Mouse (Mus musculus) limb, embryonic 11.5 days (tissue): ENCODE data around the gene Ppp2r3a. TPM values are rescaled to one million over a fixed set of nuclear protein-coding genes. Genes with fewer than 3 reads are reported as not detected.

Source experiments
- ATAC-seq: fragments of 200-750 bp; cut with Nextera tagmentation; 2 replicates; pipeline ENCODE4 v1.8.0; 2017; ENCODE audit warnings: low read depth; ENCODE audit not compliant: insufficient number of reproducible peaks, low FRiP score, low TSS enrichment
- DNase-seq: peaks from one replicate; pipeline ENCODE4 v3.0.0-alpha.2; 2015; ENCODE audit warnings: low spot score
- H3K27ac ChIP-seq: fragments of 300-500 bp; sonication (generic); replicated peaks from 2 replicates; pipeline ENCODE4 v1.5.1; 2014; ENCODE audit warnings: low read depth, mild to moderate bottlenecking, low read length
- H3K27me3 ChIP-seq: fragments of 300-500 bp; sonication (generic); 2 replicates; pipeline ENCODE4 v1.6.1; 2014; ENCODE audit warnings: mild to moderate bottlenecking, low read length, mixed read lengths; ENCODE audit not compliant: control insufficient read depth, insufficient read depth
- H3K36me3 ChIP-seq: fragments of 300-500 bp; sonication (generic); 2 replicates; pipeline ENCODE4 v1.6.1; 2014; ENCODE audit warnings: mild to moderate bottlenecking, low read length, moderate library complexity, mixed read lengths; ENCODE audit not compliant: control insufficient read depth, insufficient read depth
- H3K4me1 ChIP-seq: fragments of 300-500 bp; sonication (generic); 2 replicates; pipeline ENCODE4 v1.6.1; 2014; ENCODE audit warnings: low read length, mixed read lengths; ENCODE audit not compliant: control insufficient read depth, insufficient read depth
- H3K4me2 ChIP-seq: fragments of 300-500 bp; sonication (generic); 2 replicates; pipeline ENCODE4 v1.6.1; 2014; ENCODE audit warnings: low read depth, mild to moderate bottlenecking, moderate library complexity; ENCODE audit not compliant: severe bottlenecking
- H3K4me3 ChIP-seq: fragments of 300-500 bp; sonication (generic); 2 replicates; pipeline ENCODE4 v1.5.1; 2014; ENCODE audit warnings: low read depth, low read length
- H3K9ac ChIP-seq: fragments of 300-500 bp; sonication (generic); 2 replicates; pipeline ENCODE4 v1.6.1; 2014; ENCODE audit warnings: mild to moderate bottlenecking, low read length
- H3K9me3 ChIP-seq: fragments of 300-500 bp; sonication (generic); 2 replicates; pipeline ENCODE4 v1.6.1; 2016; ENCODE audit warnings: low read length; ENCODE audit not compliant: control insufficient read depth
- WGBS: fragments of 180-500 bp; shearing (Covaris S2); extraction: QIAGEN DNeasy Blood & Tissue Kit; methylation state at CpG from one replicate; pipeline ENCODE4 v1.1.7; 2014; 5-methylcytosine and 5-hydroxymethylcytosine counted together
- polyA plus RNA-seq: library from polyadenylated mRNA; unstranded; fragments of >200 nt; fragmentation: Nextera tagmentation; extraction: Ambion mirVana; gene quantifications from 2 replicates; pipeline ENCODE4 v1.2.1, GENCODE M21; 2014

The Ppp2r3a gene
- polyA plus RNA-seq, 1 experiment from 2014 or later: 12.5 TPM

DNA sequence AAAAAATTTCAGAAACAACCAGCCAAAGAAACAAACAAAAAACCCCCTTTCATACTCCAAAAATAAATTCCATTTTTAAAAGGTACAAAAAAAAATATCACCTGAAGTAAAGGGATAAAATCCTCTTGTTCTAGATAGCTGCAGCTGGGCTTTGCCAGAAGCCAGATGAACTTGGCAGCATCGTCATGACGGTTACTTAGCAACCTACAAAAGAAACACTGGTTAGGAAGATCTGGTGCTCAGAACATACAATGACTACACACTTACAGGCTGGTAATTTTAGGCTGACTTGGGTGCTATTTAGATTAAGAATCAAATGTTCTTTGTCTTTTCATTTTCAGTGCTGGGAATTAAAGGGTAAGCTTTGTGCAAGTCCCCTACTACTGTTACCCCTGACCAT, 71.4 kb downstream of the Ppp2r3a start:
- no peak for DNase-seq
- H3K4me2 ChIP-seq: no peak overlapping the region
- ATAC-seq: no peak

GRCm38 (mm10) chr9:101160627-101161026, 91.0 kb downstream of the Ppp2r3a start:
- H3K4me2 ChIP-seq: no peak overlapping the region
- no peak overlapping the region for H3K9ac ChIP-seq
- H3K4me1 ChIP-seq: no peaks in the 10 kb centered on the region
- no peak for DNase-seq
- H3K27me3 ChIP-seq: no peaks in the 10 kb centered on the region
- H3K4me3 ChIP-seq: no peak overlapping the region
- H3K36me3 ChIP-seq: no peaks in the 10 kb centered on the region
- ATAC-seq: no peak
- H3K27ac ChIP-seq: no peak overlapping the region
- WGBS: 91% methylated on average over 1 of the region's 1 CpGs
- H3K9me3 ChIP-seq: no peaks in the 10 kb centered on the region

More for the DNA sequence above, 71.4 kb downstream of the Ppp2r3a start:
- Histone ChIP-seq H3K27ac (no peak overlapping the region), H3K4me1 (no peaks in the 10 kb centered on the region), H3K4me3 (no peak overlapping the region), H3K36me3 (no peaks in the 10 kb centered on the region; the same call in 1 of the 2 replicates), H3K9me3 (no peaks in the 10 kb centered on the region; the same call in 1 of the 2 replicates), H3K27me3 (no peaks in the 10 kb centered on the region), H3K9ac (no peak overlapping the region)
- 93% methylated on average over 2 of the region's 2 CpGs for WGBS

GRCm38 (mm10) chr9:101160092-101160491, 91.5 kb downstream of the Ppp2r3a start:
- 75% methylated on average over 5 of the region's 5 CpGs for WGBS
- DNase-seq (no peak), ATAC-seq (no peak)
- Histone ChIP-seq H3K9me3 (no peaks in the 10 kb centered on the region), H3K4me2 (no peak overlapping the region), H3K27ac (no peak overlapping the region), H3K4me3 (no peak overlapping the region), H3K9ac (no peak overlapping the region), H3K27me3 (no peaks in the 10 kb centered on the region), H3K36me3 (no peaks in the 10 kb centered on the region), H3K4me1 (no peaks in the 10 kb centered on the region)

GRCm38 (mm10) chr9:101159431-101159830, 92.2 kb downstream of the Ppp2r3a start:
- no peak overlapping the region for H3K4me3 ChIP-seq
- ATAC-seq (no peak), DNase-seq (no peak)
- H3K27ac ChIP-seq: no peak overlapping the region
- 91% methylated on average over 1 of the region's 1 CpGs for WGBS
- H3K27me3 ChIP-seq: no peaks in the 10 kb centered on the region
- H3K9me3 ChIP-seq: no peaks in the 10 kb centered on the region
- H3K4me1 ChIP-seq: no peaks in the 10 kb centered on the region
- H3K36me3 ChIP-seq: no peaks in the 10 kb centered on the region
- no peak overlapping the region for H3K4me2 ChIP-seq
- H3K9ac ChIP-seq: no peak overlapping the region

GRCm38 (mm10) chr9:101152872-101153271, 98.7 kb downstream of the Ppp2r3a start:
- 87% methylated on average over 5 of the region's 5 CpGs for WGBS
- no peaks in the 10 kb centered on the region for H3K9me3 ChIP-seq
- no peaks in the 10 kb centered on the region for H3K4me1 ChIP-seq
- H3K27me3 ChIP-seq: no peaks in the 10 kb centered on the region
- no peak overlapping the region for H3K27ac ChIP-seq
- DNase-seq: no peak
- no peak overlapping the region for H3K4me3 ChIP-seq
- H3K9ac ChIP-seq: no peak overlapping the region
- H3K4me2 ChIP-seq: no peak overlapping the region
- ATAC-seq: no peak
- H3K36me3 ChIP-seq: no peaks in the 10 kb centered on the region

DNA sequence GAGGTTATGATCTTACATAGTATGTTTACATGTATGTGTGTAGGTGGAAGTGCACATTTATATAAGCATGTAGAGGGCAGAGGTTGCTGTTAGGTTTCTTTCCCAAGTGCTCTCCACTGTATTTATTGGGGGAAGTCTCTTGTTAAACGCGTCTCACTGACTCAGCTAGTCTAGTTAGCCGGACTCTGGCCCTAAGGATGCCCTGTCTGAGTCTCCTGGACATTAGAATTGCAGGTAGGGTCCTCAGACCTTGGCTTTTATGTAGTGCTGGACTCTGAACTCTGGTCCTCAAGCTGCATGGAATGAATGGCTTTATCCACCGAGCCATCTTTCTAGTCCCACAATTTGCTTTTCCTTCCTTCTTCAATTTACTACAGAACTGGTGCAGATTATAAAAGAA, 108.0 kb downstream of the Ppp2r3a start:
- Histone ChIP-seq H3K9ac (no peak overlapping the region), H3K4me2 (no peak overlapping the region), H3K9me3 (no peaks in the 10 kb centered on the region), H3K4me1 (no peaks in the 10 kb centered on the region), H3K36me3 (0 out of 2 replicates have a peak, but pooled peaks cover 2% of the 10 kb centered on the region), H3K27me3 (no peaks in the 10 kb centered on the region), H3K27ac (no peak overlapping the region), H3K4me3 (no peak overlapping the region)
- DNase-seq: no peak
- no peak for ATAC-seq
- 92% methylated on average over 4 of the region's 4 CpGs for WGBS

GRCm38 (mm10) chr9:101114182-101114884, 137.3 kb downstream of the Ppp2r3a start:
- Histone ChIP-seq H3K36me3 (no peaks in the 10 kb centered on the region), H3K4me3 (no peak overlapping the region), H3K9me3 (no peaks in the 10 kb centered on the region), H3K4me2 (no peak overlapping the region), H3K27ac (no peak overlapping the region), H3K4me1 (no peaks in the 10 kb centered on the region), H3K9ac (no peak overlapping the region), H3K27me3 (no peaks in the 10 kb centered on the region)
- ATAC-seq: no peak
- 85% methylated on average over 8 of the region's 8 CpGs for WGBS
- DNase-seq: no peak

- DNase-seq (no peak), ATAC-seq (no peak)
- Histone ChIP-seq H3K36me3 (no peaks in the 10 kb centered on the region), H3K9ac (no peak overlapping the region), H3K27ac (no peak overlapping the region), H3K4me3 (no peak overlapping the region), H3K27me3 (no peaks in the 10 kb centered on the region), H3K4me1 (no peaks in the 10 kb centered on the region), H3K4me2 (no peak overlapping the region), H3K9me3 (no peaks in the 10 kb centered on the region)
- WGBS: 87% methylated on average over 4 of the region's 4 CpGs
Observed at GRCm38 (mm10) chr9:101113317-101113716, 138.3 kb downstream of the Ppp2r3a start.

DNA sequence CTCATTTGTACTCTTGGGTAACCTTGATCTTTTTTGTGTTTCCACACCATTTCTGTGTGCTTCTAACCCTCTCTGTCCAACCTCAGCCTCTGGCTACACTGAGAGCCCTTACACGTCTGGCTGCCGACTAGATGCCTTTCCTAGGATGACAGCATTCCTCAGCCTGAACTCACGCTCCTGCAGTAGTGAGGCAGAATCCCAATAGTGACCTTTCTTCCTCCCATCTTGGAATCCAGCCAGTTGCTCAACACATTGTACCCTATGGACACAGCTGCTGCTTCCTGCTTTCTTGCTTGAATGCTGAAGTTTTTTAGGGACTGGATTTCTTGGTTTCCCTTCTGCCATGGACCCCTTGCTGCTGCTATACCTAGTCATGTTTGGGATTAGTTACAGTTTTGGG, 141.6 kb downstream of the Ppp2r3a start:
- H3K27ac ChIP-seq: no peak overlapping the region
- no peak overlapping the region for H3K4me3 ChIP-seq
- DNase-seq (no peak), ATAC-seq (no peak)
- no peak overlapping the region for H3K9ac ChIP-seq
- H3K9me3 ChIP-seq: no peaks in the 10 kb centered on the region
- WGBS: 59% methylated on average over 3 of the region's 3 CpGs
- H3K4me2 ChIP-seq: no peak overlapping the region
- no peaks in the 10 kb centered on the region for H3K27me3 ChIP-seq
- H3K4me1 ChIP-seq: no peaks in the 10 kb centered on the region
- no peaks in the 10 kb centered on the region for H3K36me3 ChIP-seq
